Mouse (Mus musculus) lung, postnatal 0 days (tissue): ENCODE data around the gene Ippk. TPM values are rescaled to one million over a fixed set of nuclear protein-coding genes. Genes with fewer than 3 reads are reported as not detected.

Experiments
- ATAC-seq: fragments of 200-750 bp; cut with Nextera tagmentation; 2 replicates; pipeline ENCODE4 v1.8.0; 2017; ENCODE audit warnings: moderate library complexity
- DNase-seq: peaks from one replicate; pipeline ENCODE4 v3.0.0-alpha.2; 2016; ENCODE audit warnings: low spot score
- H3K27ac ChIP-seq: fragments of 300-500 bp; sonication (generic); 2 replicates; pipeline ENCODE4 v1.5.1; 2014; ENCODE audit warnings: antibody characterized with exemption, mild to moderate bottlenecking, low read length, mixed read lengths
- H3K27me3 ChIP-seq: fragments of 300-500 bp; sonication (generic); replicated peaks from 2 replicates; pipeline ENCODE4 v1.6.1; 2014; ENCODE audit warnings: low read length, mixed read lengths; ENCODE audit not compliant: insufficient read depth
- H3K36me3 ChIP-seq: fragments of 300-500 bp; sonication (generic); 2 replicates; pipeline ENCODE4 v1.6.1; 2014; ENCODE audit warnings: low read length, mixed read lengths; ENCODE audit not compliant: insufficient read depth
- H3K4me1 ChIP-seq: fragments of 300-500 bp; sonication (generic); 2 replicates; pipeline ENCODE4 v1.6.1; 2014; ENCODE audit warnings: antibody characterized with exemption, low read depth, low read length, mixed read lengths; ENCODE audit not compliant: insufficient read depth
- H3K4me2 ChIP-seq: fragments of 300-500 bp; sonication (generic); replicated peaks from 2 replicates; pipeline ENCODE4 v1.6.1; 2014; ENCODE audit warnings: low read depth, mild to moderate bottlenecking, low read length, moderate library complexity, mixed read lengths
- H3K4me3 ChIP-seq: fragments of 300-500 bp; sonication (generic); 2 replicates; pipeline ENCODE4 v1.5.1; 2014; ENCODE audit warnings: low read depth, low read length
- H3K9ac ChIP-seq: fragments of 300-500 bp; sonication (generic); replicated peaks from 2 replicates; pipeline ENCODE4 v1.6.1; 2014; ENCODE audit warnings: low read depth, mild to moderate bottlenecking
- H3K9me3 ChIP-seq: fragments of 300-500 bp; sonication (generic); 2 replicates; pipeline ENCODE4 v1.6.1; 2016; ENCODE audit warnings: low read length, mixed read lengths
- CTCF ChIP-seq: IDR thresholded peaks from 2 replicates; pipeline ENCODE4 v1.5.1; 2016; ENCODE audit warnings: antibody characterized with exemption, mild to moderate bottlenecking
- EP300 ChIP-seq: IDR thresholded peaks from 2 replicates; pipeline ENCODE4 v1.6.1; 2016; ENCODE audit warnings: antibody characterized with exemption, mild to moderate bottlenecking, control low read depth
- WGBS: fragments of 180-500 bp; shearing (Covaris S2); extraction: QIAGEN DNeasy Blood & Tissue Kit; methylation state at CpG from one replicate; pipeline ENCODE4 v1.1.7; 2014; 5-methylcytosine and 5-hydroxymethylcytosine counted together
- polyA plus RNA-seq: library from polyadenylated mRNA; unstranded; fragments of >200 nt; fragmentation: Nextera tagmentation; extraction: Ambion mirVana; gene quantifications from 2 replicates; pipeline ENCODE4 v1.2.1, GENCODE M21; 2015

Ippk gene
- polyA plus RNA-seq, 1 experiment from 2014 or later, result 12.6 TPM

GRCm38 (mm10) chr13:49470806-49471205 is 49.8 kb downstream of the Ippk start:
- no peaks in the 10 kb centered on the region for H3K27me3 ChIP-seq
- 0 out of 2 replicates have a peak overlapping the region, but pooled peaks have one; percentile 26 for H3K27ac ChIP-seq
- ATAC-seq, result no peak

GRCm38 (mm10) chr13:49471981-49472675 is 51.1 kb downstream of the Ippk start:
- peak; percentile 92 for DNase-seq
- Histone ChIP-seq H3K4me3 (no peak overlapping the region), H3K27ac (peak overlapping the region; percentile 44), H3K4me1 (no peaks in the 10 kb centered on the region; the same call in 1 of the 2 replicates), H3K9me3 (no peaks in the 10 kb centered on the region), H3K27me3 (no peaks in the 10 kb centered on the region), H3K36me3 (no peaks in the 10 kb centered on the region), H3K9ac (no peak overlapping the region), H3K4me2 (no peak overlapping the region)
- TF ChIP-seq EP300 (peak; percentile 84), CTCF (peak; percentile 22)
- ATAC-seq, result peak; percentile 91
- 41% methylated on average over 4 of the region's 4 CpGs for WGBS

More at GRCm38 (mm10) chr13:49470806-49471205, 49.8 kb downstream of the Ippk start:
- no peaks in the 10 kb centered on the region; the same call in 1 of the 2 replicates for H3K4me1 ChIP-seq
- no peak overlapping the region for H3K9ac ChIP-seq
- 56% methylated on average over 4 of the region's 4 CpGs for WGBS
- H3K36me3 ChIP-seq, result no peaks in the 10 kb centered on the region
- DNase-seq, result peak; percentile 45
- no peak overlapping the region for H3K4me2 ChIP-seq
- TF ChIP-seq CTCF (no peak), EP300 (no peak)
- H3K9me3 ChIP-seq, result no peaks in the 10 kb centered on the region
- no peak overlapping the region for H3K4me3 ChIP-seq

- ATAC-seq, result no peak; the same call in 1 of the 2 replicates
- Histone ChIP-seq H3K4me3 (no peak overlapping the region), H3K9ac (no peak overlapping the region), H3K36me3 (no peaks in the 10 kb centered on the region), H3K27ac (0 out of 2 replicates have a peak overlapping the region, but pooled peaks have one; percentile 28), H3K9me3 (no peaks in the 10 kb centered on the region), H3K4me1 (no peaks in the 10 kb centered on the region; the same call in 1 of the 2 replicates), H3K27me3 (no peaks in the 10 kb centered on the region), H3K4me2 (no peak overlapping the region)
- TF ChIP-seq CTCF (no peak), EP300 (no peak)
- no peak for DNase-seq
- 69% methylated on average over 6 of the region's 6 CpGs for WGBS
Observed at GRCm38 (mm10) chr13:49472676-49473005, 51.6 kb downstream of the Ippk start.

GRCm38 (mm10) chr13:49477887-49478286 is 56.8 kb downstream of the Ippk start:
- TF ChIP-seq CTCF (no peak), EP300 (no peak)
- no peak overlapping the region for H3K9ac ChIP-seq
- H3K4me2 ChIP-seq, result no peak overlapping the region
- H3K27me3 ChIP-seq, result no peaks in the 10 kb centered on the region
- DNase-seq, result no peak
- no peak overlapping the region for H3K4me3 ChIP-seq
- H3K36me3 ChIP-seq, result no peaks in the 10 kb centered on the region
- H3K9me3 ChIP-seq, result no peaks in the 10 kb centered on the region
- no peak overlapping the region for H3K27ac ChIP-seq
- ATAC-seq, result no peak
- WGBS, result 64% methylated on average over 3 of the region's 3 CpGs
- peaks cover 12% of the 10 kb centered on the region; the same call in 1 of the 2 replicates for H3K4me1 ChIP-seq

- TF ChIP-seq CTCF (no peak), EP300 (no peak)
- no peaks in the 10 kb centered on the region for H3K27me3 ChIP-seq
- no peak overlapping the region for H3K4me3 ChIP-seq
- WGBS, result 69% methylated on average over 6 of the region's 6 CpGs
- H3K9me3 ChIP-seq, result no peaks in the 10 kb centered on the region
- H3K27ac ChIP-seq, result peak overlapping the region; percentile 74
- H3K36me3 ChIP-seq, result no peaks in the 10 kb centered on the region
- no peak overlapping the region for H3K9ac ChIP-seq
- ATAC-seq, result no peak
- no peak overlapping the region for H3K4me2 ChIP-seq
- peaks cover 12% of the 10 kb centered on the region; the same call in 1 of the 2 replicates for H3K4me1 ChIP-seq
- no peak for DNase-seq
Observed at GRCm38 (mm10) chr13:49478851-49479374, 57.9 kb downstream of the Ippk start.

- ATAC-seq (peak; percentile 60), DNase-seq (peak; percentile 66)
- peaks cover 12% of the 10 kb centered on the region; the same call in 1 of the 2 replicates for H3K4me1 ChIP-seq
- H3K9me3 ChIP-seq, result no peaks in the 10 kb centered on the region
- no peaks in the 10 kb centered on the region for H3K36me3 ChIP-seq
- peak overlapping the region; percentile 74 for H3K27ac ChIP-seq
- H3K4me2 ChIP-seq, result no peak overlapping the region
- 46% methylated on average over 4 of the region's 4 CpGs for WGBS
- TF ChIP-seq EP300 (peak; percentile 61; the same call in 1 of the 2 replicates), CTCF (no peak)
- no peak overlapping the region for H3K4me3 ChIP-seq
- H3K9ac ChIP-seq, result no peak overlapping the region
- no peaks in the 10 kb centered on the region for H3K27me3 ChIP-seq
Observed at GRCm38 (mm10) chr13:49479399-49479798, 58.4 kb downstream of the Ippk start.
